Mouse (Mus musculus) hindlimb bud, embryonic 11.5 days (tissue): ENCODE data around the gene Slc16a5.

Experiments used
- DNase-seq: peaks from one replicate; pipeline ENCODE4 v3.0.0-alpha.2; 2012; ENCODE audit warnings: low read depth, low spot score; ENCODE audit errors: extremely low spot score

Gene Slc16a5

DNA sequence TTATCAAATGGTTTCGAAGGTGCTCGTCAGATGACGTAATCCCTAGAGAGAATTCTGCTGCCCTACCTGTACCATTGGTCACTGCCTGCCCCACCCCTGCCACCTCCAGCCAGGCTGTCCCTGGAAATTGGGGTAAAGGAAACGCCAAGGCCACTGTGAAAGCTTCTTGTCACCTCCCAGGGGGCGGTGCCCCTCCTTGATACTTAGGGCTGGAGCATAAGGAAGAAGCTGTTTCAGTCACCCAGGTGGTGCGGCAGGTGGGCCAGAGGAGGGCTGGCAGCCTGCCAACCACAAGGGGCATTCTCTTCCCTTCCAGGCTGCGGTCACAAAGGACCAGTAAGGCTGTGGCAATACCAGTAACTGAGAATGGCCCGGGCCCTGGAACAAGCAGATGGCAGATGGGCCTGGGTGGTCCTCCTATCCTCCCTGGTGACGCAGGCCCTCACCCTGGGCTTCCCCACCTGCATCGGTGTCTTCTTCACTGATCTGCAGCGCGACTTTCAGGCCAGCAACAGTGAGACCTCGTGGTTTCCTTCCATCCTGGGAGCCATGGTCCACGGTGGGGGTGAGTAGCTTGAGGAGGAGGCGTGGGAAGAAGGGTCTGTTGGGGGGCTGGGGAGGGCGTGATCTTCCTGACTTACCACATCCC, at the start of gene Slc16a5:
Gene Slc16a5, plus strand, starts transcription at position 232 of the 649 bp plus-strand sequence.
- DNase-seq: no peak

- peak; percentile 90 for DNase-seq
Measured at GRCm38 (mm10) chr11:115419531-115420237, 42.6 kb upstream of the Slc16a5 start, which contains the start of the genes Atp5h and Kctd2. Gene Atp5h, minus strand, starts transcription at chr11:115419962. Gene Kctd2, plus strand, starts transcription at chr11:115420128.

DNA sequence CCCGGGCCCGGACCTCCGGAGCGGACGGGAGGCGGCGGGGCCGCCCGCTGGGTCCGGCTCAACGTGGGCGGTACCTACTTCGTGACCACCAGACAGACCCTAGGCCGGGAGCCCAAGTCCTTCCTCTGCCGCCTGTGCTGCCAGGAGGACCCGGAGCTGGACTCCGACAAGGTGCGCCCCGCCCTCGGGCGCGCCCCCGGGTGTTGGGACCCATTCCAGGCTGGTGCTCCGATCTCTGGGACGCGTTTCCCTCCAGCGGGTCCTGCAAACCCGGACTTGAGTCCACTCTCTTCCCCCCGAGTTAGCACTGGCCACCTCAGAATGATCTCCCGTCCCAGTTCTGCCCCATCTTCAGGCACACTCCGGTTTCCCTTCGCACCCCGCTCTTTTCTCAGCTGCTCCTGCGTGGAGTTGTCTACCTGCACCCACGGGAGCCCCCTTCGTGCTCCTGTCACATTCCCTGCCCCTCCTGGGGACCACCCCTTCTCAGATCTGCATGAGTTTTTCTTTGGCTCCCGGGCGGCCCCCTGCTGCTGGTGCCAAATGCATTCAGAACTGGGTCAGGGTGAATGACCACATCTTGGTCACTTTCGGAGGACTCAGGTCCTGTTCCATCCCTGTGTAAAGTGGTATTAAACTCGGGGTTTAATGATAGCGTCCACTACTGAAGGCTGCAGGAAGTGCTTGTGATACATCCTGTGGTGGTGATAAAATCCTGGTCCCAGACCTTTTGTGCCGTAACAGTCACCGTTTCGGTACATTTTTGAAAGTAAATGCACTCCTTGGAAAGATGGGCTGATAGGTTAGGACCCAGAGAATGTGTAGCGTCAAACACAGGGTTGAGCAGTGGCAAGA, 41.7 kb upstream of the Slc16a5 start:
- DNase-seq: no peak

- DNase-seq: no peak
Measured at GRCm38 (mm10) chr11:115421328-115421727, 40.9 kb upstream of the Slc16a5 start.

DNA sequence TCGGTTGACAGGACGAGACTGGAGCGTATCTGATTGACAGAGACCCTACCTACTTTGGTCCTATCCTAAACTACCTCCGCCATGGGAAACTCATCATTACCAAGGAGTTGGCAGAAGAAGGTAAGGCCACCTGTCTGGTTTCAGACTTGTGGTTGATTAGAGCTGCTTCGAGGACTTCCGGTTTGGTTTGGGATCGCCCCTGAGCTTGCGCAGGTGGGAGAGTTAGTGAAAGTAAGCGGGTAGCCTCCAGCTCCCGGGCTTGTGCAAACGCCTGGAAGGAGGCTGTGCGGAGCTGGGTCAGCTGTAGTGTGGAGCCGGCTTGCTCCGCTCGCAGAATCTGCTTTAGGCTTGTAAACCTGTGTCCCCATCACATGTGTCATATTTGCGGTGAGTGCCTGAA, 40.3 kb upstream of the Slc16a5 start:
- DNase-seq: no peak

DNA sequence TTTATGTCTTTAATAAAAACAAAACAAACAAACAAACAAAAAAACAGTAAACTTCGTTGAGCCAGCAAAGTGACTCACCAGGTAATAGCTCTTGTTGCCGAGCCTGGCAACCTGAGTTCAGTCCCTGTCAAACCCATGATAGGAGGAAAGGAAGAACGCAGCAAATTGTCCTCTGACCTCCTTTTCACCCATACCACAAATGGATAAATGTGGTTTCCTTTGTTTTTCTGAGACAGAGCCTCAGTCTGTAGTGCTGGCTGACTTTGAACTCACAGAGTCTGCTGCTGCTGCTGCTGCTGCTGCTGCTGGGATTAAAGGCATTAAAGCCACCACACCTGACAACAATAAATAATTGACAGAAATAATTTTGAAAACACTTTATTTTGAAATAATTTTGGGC, 39.2 kb upstream of the Slc16a5 start:
- no peak for DNase-seq

DNA sequence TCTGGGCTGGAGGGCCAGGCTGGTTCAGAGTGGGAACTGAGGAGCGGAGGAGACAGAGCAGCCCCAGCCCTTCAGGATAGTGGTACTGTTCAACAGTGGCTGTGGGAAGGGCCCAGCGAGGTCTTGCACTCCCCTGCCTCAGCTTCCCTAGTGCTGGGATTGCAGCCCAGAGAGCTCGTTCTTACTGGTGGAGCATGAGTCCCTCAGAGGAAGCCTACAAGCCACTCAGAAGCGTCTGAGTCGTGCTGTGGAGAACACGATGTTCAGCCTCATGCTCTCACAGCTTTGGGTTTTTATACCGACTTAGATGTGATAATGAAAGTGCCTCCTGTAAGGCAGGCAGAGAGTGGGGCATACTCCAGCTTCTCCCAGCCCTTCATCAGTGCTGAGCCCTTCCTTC, 37.6 kb upstream of the Slc16a5 start:
- DNase-seq: no peak

- no peak for DNase-seq
Measured at GRCm38 (mm10) chr11:115425671-115426070, 36.6 kb upstream of the Slc16a5 start.

DNA sequence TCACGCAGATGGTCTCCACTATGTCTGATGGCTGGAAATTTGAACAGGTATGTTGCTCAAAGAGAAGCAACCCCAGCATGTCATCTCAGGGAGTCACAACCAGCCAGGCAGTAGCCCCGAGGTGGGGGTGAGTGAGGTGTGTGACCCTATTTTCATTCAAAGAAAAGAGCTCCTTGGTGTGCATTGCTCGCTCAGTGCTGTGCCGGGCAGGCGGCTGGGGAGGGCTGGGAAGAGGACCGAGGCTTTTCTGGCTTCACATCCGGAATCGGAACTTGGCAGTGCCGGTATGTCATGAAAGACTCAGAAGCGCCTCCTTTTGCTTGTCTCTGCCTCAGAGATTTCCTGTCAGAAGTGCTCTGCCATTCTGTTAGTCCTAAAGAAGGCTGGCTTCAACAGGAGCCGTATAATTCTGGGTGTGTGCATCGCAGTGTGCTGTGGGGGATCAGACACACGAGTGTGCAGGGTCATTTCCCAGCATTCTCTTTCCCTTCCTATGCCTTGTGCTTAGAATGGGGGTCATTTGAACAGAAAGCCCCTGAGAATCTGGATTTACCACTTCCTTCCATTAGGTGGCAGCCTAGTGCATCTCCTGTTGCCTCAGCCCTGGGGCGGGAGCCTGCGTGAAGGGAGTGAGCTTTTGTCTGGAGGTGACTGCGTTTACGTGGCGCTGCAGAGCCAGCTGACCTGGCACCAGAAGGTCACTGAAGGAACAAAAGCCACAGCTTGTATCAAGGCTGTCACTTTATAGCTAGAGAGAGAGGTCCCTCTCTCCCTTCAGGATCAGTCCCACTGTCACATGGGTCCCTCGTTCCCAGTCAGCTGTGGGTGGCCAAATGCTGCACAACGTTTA, 34.6 kb upstream of the Slc16a5 start:
- peak; percentile 89 for DNase-seq

- DNase-seq: no peak
Measured at GRCm38 (mm10) chr11:115429307-115429706, 33.0 kb upstream of the Slc16a5 start.

DNA sequence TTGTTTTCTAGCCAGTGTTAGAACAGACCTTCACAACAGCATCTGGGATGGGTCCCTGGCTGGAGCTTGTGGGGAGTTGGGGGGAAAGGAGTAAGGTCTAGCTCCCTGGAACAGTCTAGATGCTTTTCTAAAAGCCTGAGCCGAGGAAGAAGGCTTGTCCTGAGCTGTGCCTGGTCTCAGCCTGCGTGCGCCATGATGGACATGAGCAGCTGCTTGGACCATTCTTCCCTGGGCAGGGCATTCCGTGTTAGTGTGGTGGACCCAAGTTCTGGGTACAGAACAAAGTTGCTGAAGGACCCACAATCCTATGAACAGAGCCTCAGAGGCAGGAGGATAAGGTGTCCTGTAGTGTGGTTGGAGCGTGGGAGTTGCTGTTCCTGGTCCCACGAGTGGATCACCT, 31.7 kb upstream of the Slc16a5 start:
- no peak for DNase-seq

DNA sequence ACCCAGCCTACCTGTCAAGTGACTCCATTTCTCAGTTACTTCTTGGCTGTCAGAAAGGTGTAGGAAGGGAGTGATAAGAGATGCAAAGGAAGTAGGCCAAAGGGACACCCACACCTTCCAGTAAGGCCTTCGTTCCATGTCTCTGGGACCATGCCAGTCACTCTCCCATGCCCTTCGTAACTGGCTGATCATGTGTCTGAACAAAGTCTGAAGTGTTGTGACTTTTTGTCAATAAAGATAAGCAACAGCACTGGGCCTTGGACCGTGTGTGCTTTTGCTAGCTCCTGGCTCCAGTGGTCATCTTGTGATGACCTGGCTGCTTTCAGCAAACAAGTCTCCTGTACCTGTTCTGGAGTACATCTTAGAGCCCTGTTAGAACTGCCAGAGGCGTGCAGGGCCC, 29.5 kb upstream of the Slc16a5 start:
- no peak for DNase-seq

- DNase-seq: no peak
Measured at GRCm38 (mm10) chr11:115433342-115433741, 28.9 kb upstream of the Slc16a5 start.

- DNase-seq: no peak
Measured at GRCm38 (mm10) chr11:115435596-115436337, 26.5 kb upstream of the Slc16a5 start.

DNA sequence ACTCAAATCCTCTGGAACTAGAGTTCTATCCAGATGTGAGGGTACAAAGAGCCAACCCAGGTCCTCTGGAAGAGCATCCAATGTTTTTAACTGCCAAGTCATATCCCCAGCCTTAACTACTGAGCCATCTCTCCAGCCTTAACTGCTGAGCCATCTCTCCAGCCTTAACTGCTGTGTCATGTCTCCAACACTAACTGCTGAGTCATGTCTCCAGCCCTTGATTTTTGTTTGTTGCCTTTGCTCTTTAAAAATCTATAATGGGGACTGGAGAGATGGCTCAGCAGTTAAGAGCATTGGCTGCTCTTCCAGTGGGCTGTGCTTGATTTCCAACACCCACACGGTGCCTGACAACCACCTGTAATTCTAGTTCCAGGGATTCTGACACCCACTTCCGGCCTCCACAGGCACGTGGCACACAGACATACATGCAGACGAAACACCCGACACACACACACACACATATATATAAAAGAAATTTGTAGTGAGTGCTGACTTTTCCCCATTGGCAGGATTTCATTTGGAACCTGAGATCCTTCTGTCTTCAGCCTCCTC, 24.6 kb upstream of the Slc16a5 start:
- no peak for DNase-seq

- DNase-seq: no peak
Measured at GRCm38 (mm10) chr11:115439326-115439725, 22.9 kb upstream of the Slc16a5 start.

DNA sequence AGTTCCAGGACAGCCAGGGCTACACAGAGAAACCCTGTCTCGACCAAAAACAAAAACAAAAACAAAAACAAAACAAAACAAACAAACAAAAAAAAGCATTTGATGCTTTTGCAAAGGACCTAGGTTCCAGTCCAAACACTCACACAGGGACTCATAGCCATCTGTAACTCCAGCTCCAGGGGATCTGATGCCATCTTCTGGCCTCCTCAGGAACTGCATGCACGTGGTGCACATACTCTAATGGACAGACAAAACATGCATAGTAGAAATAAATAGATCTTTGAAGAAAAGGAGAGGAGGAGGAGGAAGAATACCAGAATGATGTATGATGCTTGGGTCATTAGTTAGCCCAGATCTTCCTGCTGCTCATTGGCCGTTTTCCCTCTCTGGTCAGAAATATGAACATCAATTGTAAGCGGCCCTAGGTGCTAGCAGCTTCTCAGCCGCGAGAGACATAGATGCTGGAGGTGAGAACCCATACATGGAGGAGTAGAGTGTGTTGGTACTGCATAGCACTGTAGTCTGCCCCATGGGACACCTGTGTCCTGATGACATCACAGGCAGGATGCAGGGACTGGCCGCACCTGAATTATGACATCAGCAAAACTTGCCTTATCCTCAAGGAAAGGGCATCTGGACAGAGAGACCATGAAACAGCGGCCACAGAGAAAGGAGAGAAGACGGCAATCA, 22.2 kb upstream of the Slc16a5 start, which contains the start of gene Trim80:
Gene Trim80, plus strand, starts transcription at position 640 of the 690 bp plus-strand sequence.
- DNase-seq: no peak

GRCm38 (mm10) chr11:115441417-115441816, 20.9 kb upstream of the Slc16a5 start:
- DNase-seq: no peak

- DNase-seq: no peak
Measured at GRCm38 (mm10) chr11:115446906-115447305, 15.4 kb upstream of the Slc16a5 start.
